Mouse (Mus musculus) ZHBTc4 (cell line): ENCODE data around the gene Stard7.
A peak's percentile ranks its signal among the peaks of the same experiment; 100 is the strongest.

Experiments used
- DNase-seq: peaks from one replicate; pipeline ENCODE4 v3.0.0-alpha.2; 2011; ENCODE audit warnings: low read depth, low spot score

Gene Stard7

GRCm38 (mm10) chr2:127319071-127319470 lies 49.1 kb downstream of the Stard7 start:
- DNase-seq, result no peak

- no peak for DNase-seq
These were observed 52.8 kb downstream of the Stard7 start for GRCm38 (mm10) chr2:127322671-127323285.

GRCm38 (mm10) chr2:127323667-127324066 lies 53.6 kb downstream of the Stard7 start:
- DNase-seq, result no peak

GRCm38 (mm10) chr2:127324456-127324855 lies 54.4 kb downstream of the Stard7 start:
- DNase-seq, result no peak

GRCm38 (mm10) chr2:127328090-127328851 lies 58.3 kb downstream of the Stard7 start:
- no peak for DNase-seq

GRCm38 (mm10) chr2:127332807-127333570 lies 63.0 kb downstream of the Stard7 start:
- DNase-seq, result no peak

- no peak for DNase-seq
These were observed 64.1 kb downstream of the Stard7 start for GRCm38 (mm10) chr2:127333945-127334603.

- no peak for DNase-seq
These were observed 65.1 kb downstream of the Stard7 start for GRCm38 (mm10) chr2:127335078-127335541.

- peak; percentile 81 for DNase-seq
These were observed 65.9 kb downstream of the Stard7 start, which contains the start of gene Dusp2 for GRCm38 (mm10) chr2:127335767-127336496. Gene Dusp2, plus strand, starts transcription at chr2:127336159.

- DNase-seq, result no peak
These were observed 66.4 kb downstream of the Stard7 start for GRCm38 (mm10) chr2:127336497-127336832.

- no peak for DNase-seq
These were observed 66.9 kb downstream of the Stard7 start for GRCm38 (mm10) chr2:127336885-127337284.

GRCm38 (mm10) chr2:127337531-127337930 lies 67.5 kb downstream of the Stard7 start:
- DNase-seq, result no peak

- no peak for DNase-seq
These were observed 68.0 kb downstream of the Stard7 start for GRCm38 (mm10) chr2:127338012-127338411.

GRCm38 (mm10) chr2:127338416-127338815 lies 68.4 kb downstream of the Stard7 start, which contains the start of gene Astl:
Gene Astl, plus strand, starts transcription at chr2:127338639.
- DNase-seq, result no peak

- DNase-seq, result no peak
These were observed 68.8 kb downstream of the Stard7 start for GRCm38 (mm10) chr2:127338833-127339232.

- DNase-seq, result no peak
These were observed 69.2 kb downstream of the Stard7 start for GRCm38 (mm10) chr2:127339262-127339661.

GRCm38 (mm10) chr2:127341159-127341558 lies 71.1 kb downstream of the Stard7 start:
- DNase-seq, result peak; percentile 66

GRCm38 (mm10) chr2:127346334-127346733 lies 76.3 kb downstream of the Stard7 start:
- no peak for DNase-seq

GRCm38 (mm10) chr2:127347147-127347985 lies 77.3 kb downstream of the Stard7 start:
- no peak for DNase-seq
